Mouse (Mus musculus) limb, embryonic 14.5 days (tissue): Measurements from ENCODE around the gene Prep. TPM values are rescaled to one million over a fixed set of nuclear protein-coding genes. Genes with fewer than 3 reads are reported as not detected.
"Not testable (repeated sequence)": the region's sequence is repeated elsewhere in the genome, so short reads cannot be mapped to it uniquely, and the experiment has no call there.

ENCODE experiments used
- ATAC-seq: fragments of 200-750 bp; cut with Nextera tagmentation; 2 replicates; pipeline ENCODE4 v1.8.0; 2017; ENCODE audit warnings: low read depth, moderate number of reproducible peaks, moderate TSS enrichment; ENCODE audit not compliant: low FRiP score
- DNase-seq: peaks from one replicate; pipeline ENCODE4 v3.0.0-alpha.2; 2015; ENCODE audit warnings: low spot score
- H3K27ac ChIP-seq: fragments of 300-500 bp; sonication (generic); replicated peaks from 2 replicates; pipeline ENCODE4 v1.5.1; 2014; ENCODE audit warnings: low read depth, mild to moderate bottlenecking, low read length, moderate library complexity, mixed read lengths
- H3K27me3 ChIP-seq: fragments of 300-500 bp; sonication (generic); 2 replicates; pipeline ENCODE4 v1.6.1; 2014; ENCODE audit warnings: low read length, mixed read lengths; ENCODE audit not compliant: control insufficient read depth, insufficient read depth
- H3K36me3 ChIP-seq: fragments of 300-500 bp; sonication (generic); 2 replicates; pipeline ENCODE4 v1.6.1; 2014; ENCODE audit warnings: mild to moderate bottlenecking, low read length, moderate library complexity, mixed read lengths; ENCODE audit not compliant: control insufficient read depth, insufficient read depth
- H3K4me1 ChIP-seq: fragments of 300-500 bp; sonication (generic); 2 replicates; pipeline ENCODE4 v1.6.1; 2014; ENCODE audit warnings: antibody characterized with exemption, low read length, mixed read lengths; ENCODE audit not compliant: control insufficient read depth, insufficient read depth
- H3K4me2 ChIP-seq: fragments of 300-500 bp; sonication (generic); replicated peaks from 2 replicates; pipeline ENCODE4 v1.6.1; 2014; ENCODE audit warnings: low read depth, mild to moderate bottlenecking, low read length, moderate library complexity; ENCODE audit not compliant: severe bottlenecking
- H3K4me3 ChIP-seq: fragments of 300-500 bp; sonication (generic); replicated peaks from 2 replicates; pipeline ENCODE4 v1.5.1; 2014; ENCODE audit warnings: low read length
- H3K9ac ChIP-seq: fragments of 300-500 bp; sonication (generic); 2 replicates; pipeline ENCODE4 v1.6.1; 2014; ENCODE audit warnings: mild to moderate bottlenecking, low read depth, low read length, moderate library complexity; ENCODE audit not compliant: severe bottlenecking
- H3K9me3 ChIP-seq: fragments of 300-500 bp; sonication (generic); 2 replicates; pipeline ENCODE4 v1.6.1; 2016; ENCODE audit warnings: low read length; ENCODE audit not compliant: control insufficient read depth
- POLR2A ChIP-seq: fragments of 200-500 bp; IDR thresholded peaks from 2 replicates; pipeline ENCODE4 v1.8.0; 2012; ENCODE audit warnings: inconsistent platforms, mild to moderate bottlenecking, moderate library complexity, borderline replicate concordance; ENCODE audit not compliant: insufficient read depth, insufficient read length; ENCODE audit errors: extremely low read depth
- WGBS: fragments of 180-500 bp; shearing (Covaris S2); extraction: QIAGEN DNeasy Blood & Tissue Kit; methylation state at CpG from one replicate; pipeline ENCODE4 v1.1.7; 2014; 5-methylcytosine and 5-hydroxymethylcytosine counted together
- polyA plus RNA-seq, 2 experiments: library from polyadenylated mRNA; depleted of rRNA in 1 of 2; stranded (reverse) in 1 of 2; unstranded in 1 of 2; fragments of >200 nt; fragmentation: Nextera tagmentation in 1 of 2; extraction: Ambion mirVana in 1 of 2; gene quantifications; 2 replicates each; pipeline versions ENCODE4 v1.2.1 to v1.2.3; 2012 to 2014

Prep gene
- polyA plus RNA-seq, 2 experiments = 15.1 to 18.8 TPM

GRCm38 (mm10) chr10:45080490-45080889 is 13.5 kb downstream of the Prep start:
- Histone ChIP-seq H3K27ac (no peak overlapping the region), H3K36me3 (peaks cover 16% of the 10 kb centered on the region; the same call in 1 of the 2 replicates), H3K27me3 (no peaks in the 10 kb centered on the region), H3K4me2 (no peak overlapping the region), H3K9ac (no peak overlapping the region), H3K4me3 (no peak overlapping the region), H3K9me3 (no peaks in the 10 kb centered on the region), H3K4me1 (0 out of 2 replicates have a peak, but pooled peaks cover 3% of the 10 kb centered on the region)
- ATAC-seq (no peak), DNase-seq (no peak)
- WGBS = 67% methylated on average over 6 of the region's 6 CpGs
- TF ChIP-seq POLR2A = no peak

- Histone ChIP-seq H3K4me3 (no peak overlapping the region), H3K4me1 (0 out of 2 replicates have a peak, but pooled peaks cover 3% of the 10 kb centered on the region), H3K4me2 (no peak overlapping the region), H3K27me3 (no peaks in the 10 kb centered on the region), H3K27ac (no peak overlapping the region), H3K36me3 (peaks cover 16% of the 10 kb centered on the region; the same call in 1 of the 2 replicates), H3K9ac (no peak overlapping the region), H3K9me3 (no peaks in the 10 kb centered on the region)
- DNase-seq (no peak), ATAC-seq (no peak)
- WGBS = 43% methylated on average over 2 of the region's 2 CpGs
- no peak for TF ChIP-seq POLR2A
Measured at GRCm38 (mm10) chr10:45082730-45083129, 15.7 kb downstream of the Prep start.

- H3K4me3 ChIP-seq, H3K4me1 ChIP-seq, ATAC-seq, H3K27me3 ChIP-seq, DNase-seq, H3K9me3 ChIP-seq, H3K9ac ChIP-seq, H3K4me2 ChIP-seq, H3K36me3 ChIP-seq, H3K27ac ChIP-seq: not testable (repeated sequence)
- WGBS = 28% methylated on average over 7 of the region's 7 CpGs
Measured at GRCm38 (mm10) chr10:45084002-45084401, 17.0 kb downstream of the Prep start.

GRCm38 (mm10) chr10:45084471-45084870 is 17.5 kb downstream of the Prep start:
- Histone ChIP-seq H3K27ac (no peak overlapping the region), H3K36me3 (peaks cover 6% of the 10 kb centered on the region; the same call in 1 of the 2 replicates), H3K27me3 (no peaks in the 10 kb centered on the region), H3K4me2 (no peak overlapping the region), H3K4me3 (no peak overlapping the region), H3K9me3 (no peaks in the 10 kb centered on the region), H3K4me1 (0 out of 2 replicates have a peak, but pooled peaks cover 3% of the 10 kb centered on the region), H3K9ac (no peak overlapping the region; the same call in 1 of the 2 replicates)
- DNase-seq (no peak), ATAC-seq (no peak)
- TF ChIP-seq POLR2A = no peak
- 20% methylated on average over 3 of the region's 3 CpGs for WGBS

GRCm38 (mm10) chr10:45085315-45085714 is 18.3 kb downstream of the Prep start:
- H3K4me1 ChIP-seq = 0 out of 2 replicates have a peak, but pooled peaks cover 3% of the 10 kb centered on the region
- no peaks in the 10 kb centered on the region for H3K36me3 ChIP-seq
- no peak overlapping the region for H3K9ac ChIP-seq
- H3K4me2 ChIP-seq = no peak overlapping the region
- no peak overlapping the region for H3K27ac ChIP-seq
- H3K4me3 ChIP-seq = no peak overlapping the region
- DNase-seq (no peak), ATAC-seq (no peak)
- H3K27me3 ChIP-seq = no peaks in the 10 kb centered on the region
- TF ChIP-seq POLR2A = no peak
- H3K9me3 ChIP-seq = no peaks in the 10 kb centered on the region
- 74% methylated on average over 2 of the region's 2 CpGs for WGBS

- no peaks in the 10 kb centered on the region for H3K9me3 ChIP-seq
- no peak overlapping the region for H3K27ac ChIP-seq
- H3K27me3 ChIP-seq = no peaks in the 10 kb centered on the region
- no peak for TF ChIP-seq POLR2A
- H3K36me3 ChIP-seq = peaks cover 8% of the 10 kb centered on the region; the same call in 1 of the 2 replicates
- H3K4me1 ChIP-seq = 0 out of 2 replicates have a peak, but pooled peaks cover 3% of the 10 kb centered on the region
- no peak overlapping the region for H3K4me3 ChIP-seq
- no peak overlapping the region for H3K4me2 ChIP-seq
- DNase-seq = no peak
- 42% methylated on average over 5 of the region's 5 CpGs for WGBS
- ATAC-seq = 0 out of 2 replicates have a peak, but pooled peaks have one; percentile 24
- no peak overlapping the region for H3K9ac ChIP-seq
Measured at GRCm38 (mm10) chr10:45086637-45087036, 19.6 kb downstream of the Prep start.
